Mouse (Mus musculus) embryonic facial prominence, embryonic 10.5 days (tissue): ENCODE data around the gene Tulp4. TPM values are rescaled to one million over a fixed set of nuclear protein-coding genes. Genes with fewer than 3 reads are reported as not detected.

Experiments
- DNase-seq: peaks from one replicate; pipeline ENCODE4 v3.0.0-alpha.2; 2017; ENCODE audit warnings: low spot score
- H3K27ac ChIP-seq: fragments of 300-500 bp; sonication (generic); replicated peaks from 2 replicates; pipeline ENCODE4 v1.5.1; 2016; ENCODE audit warnings: mild to moderate bottlenecking
- H3K27me3 ChIP-seq: fragments of 300-500 bp; sonication (generic); replicated peaks from 2 replicates; pipeline ENCODE4 v1.6.1; 2016; ENCODE audit warnings: low read depth, mild to moderate bottlenecking; ENCODE audit not compliant: poor library complexity, severe bottlenecking
- H3K36me3 ChIP-seq: fragments of 300-500 bp; sonication (generic); replicated peaks from 2 replicates; pipeline ENCODE4 v1.6.1; 2016; ENCODE audit warnings: mild to moderate bottlenecking, moderate library complexity
- H3K4me1 ChIP-seq: fragments of 300-500 bp; sonication (generic); 2 replicates; pipeline ENCODE4 v1.6.1; 2016
- H3K4me3 ChIP-seq: fragments of 300-500 bp; sonication (generic); 2 replicates; pipeline ENCODE4 v1.5.1; 2016; ENCODE audit warnings: mild to moderate bottlenecking, moderate library complexity
- H3K9me3 ChIP-seq: fragments of 300-500 bp; sonication (generic); 2 replicates; pipeline ENCODE4 v1.6.1; 2016; ENCODE audit warnings: mild to moderate bottlenecking
- WGBS: fragments of 180-500 bp; shearing (Covaris S2); methylation state at CpG from one replicate; pipeline ENCODE4 v1.1.7; 2016; 5-methylcytosine and 5-hydroxymethylcytosine counted together
- polyA plus RNA-seq: library from polyadenylated mRNA; unstranded; fragments of >200 nt; fragmentation: Nextera tagmentation; extraction: Ambion mirVana; gene quantifications from 2 replicates; pipeline ENCODE4 v1.2.1, GENCODE M21; 2016

Gene Tulp4
- polyA plus RNA-seq, 1 experiment from 2014 or later: 132 TPM

DNA sequence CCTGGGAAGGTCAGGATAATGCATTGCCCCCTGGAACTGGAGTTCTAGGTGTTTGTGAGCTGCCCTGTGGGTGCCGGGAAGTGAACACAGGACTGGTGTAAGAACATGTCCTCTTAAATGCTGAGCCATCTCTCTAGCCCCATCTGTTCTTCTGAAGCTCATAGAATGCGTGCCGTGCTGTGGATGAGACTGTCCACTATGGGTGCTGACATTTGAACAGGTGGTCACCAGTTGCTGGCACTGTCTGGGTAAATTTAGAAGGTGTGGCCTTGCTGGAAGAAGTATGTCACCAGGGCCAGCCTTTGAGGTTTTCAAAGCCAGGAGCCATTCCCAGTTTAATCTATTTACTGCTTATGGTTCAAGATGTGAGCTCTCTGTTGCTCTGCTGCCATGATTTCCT lies 4.0 kb upstream of the Tulp4 start:
- H3K36me3 ChIP-seq: no peaks in the 10 kb centered on the region
- WGBS: 92% methylated on average over 3 of the region's 3 CpGs
- no peak for DNase-seq
- H3K9me3 ChIP-seq: no peaks in the 10 kb centered on the region
- peaks cover 6% of the 10 kb centered on the region; the same call in 1 of the 2 replicates for H3K4me1 ChIP-seq
- peaks cover 11% of the 10 kb centered on the region; the same call in 1 of the 2 replicates for H3K27me3 ChIP-seq
- H3K4me3 ChIP-seq: no peak overlapping the region
- H3K27ac ChIP-seq: no peak overlapping the region

DNA sequence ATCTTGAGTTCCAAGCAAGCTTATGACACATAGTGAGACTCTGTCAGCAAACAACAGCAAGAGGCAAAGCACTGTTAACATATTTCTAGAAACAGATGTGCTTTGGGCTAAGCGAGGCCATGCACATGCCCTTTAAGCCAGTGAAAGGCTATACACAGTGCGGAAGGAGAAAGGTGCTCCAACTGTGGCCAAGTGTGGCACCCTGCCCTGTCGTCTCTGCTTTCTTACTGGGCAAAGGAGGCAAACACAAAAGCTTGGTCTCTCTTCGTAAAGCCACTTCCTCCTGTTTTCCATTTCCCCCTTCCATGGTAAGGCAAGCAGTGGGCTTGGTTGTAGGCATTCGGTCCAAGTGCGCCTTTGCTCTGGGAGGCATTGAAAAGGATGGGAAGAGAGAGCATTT lies 2.7 kb upstream of the Tulp4 start:
- Histone ChIP-seq H3K27me3 (peaks cover 11% of the 10 kb centered on the region; the same call in 1 of the 2 replicates), H3K4me3 (no peak overlapping the region), H3K9me3 (no peaks in the 10 kb centered on the region), H3K4me1 (peaks cover 17% of the 10 kb centered on the region), H3K27ac (no peak overlapping the region), H3K36me3 (no peaks in the 10 kb centered on the region)
- 80% methylated on average over 6 of the region's 6 CpGs for WGBS
- DNase-seq: no peak

DNA sequence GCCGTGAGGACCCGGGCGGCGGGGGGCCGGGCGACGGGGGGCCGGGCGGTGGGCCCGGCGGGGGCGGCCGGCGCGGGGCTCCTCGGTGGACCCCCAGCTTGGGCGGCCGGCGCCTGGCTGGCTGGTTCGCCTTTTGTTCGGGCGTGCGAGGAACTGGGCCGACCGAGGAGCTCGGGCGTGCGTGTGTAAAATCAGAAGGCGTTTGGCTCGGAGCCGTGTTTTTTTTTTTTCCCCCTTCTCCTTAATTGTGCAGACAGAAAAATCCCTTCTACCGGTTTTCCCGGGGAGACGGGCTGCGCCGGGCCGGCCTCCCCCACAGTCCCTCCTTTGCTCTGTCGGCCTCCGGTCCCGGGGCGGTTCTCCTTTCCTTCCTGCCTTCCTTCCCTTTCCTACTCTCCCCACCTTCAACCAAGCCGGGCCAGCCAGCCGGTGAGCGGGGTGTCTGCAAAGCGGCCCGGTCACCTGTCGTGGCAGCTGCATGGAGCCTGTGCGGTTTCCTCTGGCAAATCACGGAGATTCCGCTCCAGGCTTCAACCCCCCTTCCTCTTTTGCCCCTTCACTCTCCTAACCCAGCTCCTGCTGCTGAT lies 871 bp downstream of the Tulp4 start:
- Histone ChIP-seq H3K9me3 (no peaks in the 10 kb centered on the region), H3K4me1 (peaks cover 28% of the 10 kb centered on the region), H3K27ac (peak overlapping the region; percentile 98), H3K27me3 (peaks cover 11% of the 10 kb centered on the region; the same call in 1 of the 2 replicates), H3K4me3 (peak overlapping the region; percentile 89), H3K36me3 (peaks cover 27% of the 10 kb centered on the region)
- DNase-seq: peak; percentile 69
- WGBS: under 1% methylated on average over 50 of the region's 50 CpGs

DNA sequence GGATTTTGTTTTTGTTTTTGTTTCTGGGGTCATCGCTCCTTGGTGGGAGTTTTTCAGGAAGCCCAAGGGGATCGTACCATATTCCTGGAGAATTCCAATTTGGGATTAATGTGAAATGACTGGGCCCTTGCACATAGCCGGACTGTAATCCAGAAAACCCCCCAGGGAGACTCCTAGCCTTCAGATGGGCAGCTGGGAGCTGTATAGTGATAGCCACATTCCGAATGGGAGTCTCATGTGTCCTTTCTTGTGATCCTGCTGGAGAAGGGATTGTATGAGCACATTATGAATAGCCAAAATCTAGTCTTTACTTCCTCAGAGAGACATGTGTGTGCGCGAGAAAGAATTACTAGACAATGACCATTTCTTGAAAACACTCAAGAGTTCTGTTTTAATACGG lies 1.9 kb downstream of the Tulp4 start:
- peaks cover 33% of the 10 kb centered on the region for H3K36me3 ChIP-seq
- peaks cover 28% of the 10 kb centered on the region for H3K4me1 ChIP-seq
- 66% methylated on average over 7 of the region's 7 CpGs for WGBS
- H3K27ac ChIP-seq: no peak overlapping the region
- H3K9me3 ChIP-seq: no peaks in the 10 kb centered on the region
- DNase-seq: no peak
- peaks cover 11% of the 10 kb centered on the region; the same call in 1 of the 2 replicates for H3K27me3 ChIP-seq
- peak overlapping the region; percentile 89 for H3K4me3 ChIP-seq

DNA sequence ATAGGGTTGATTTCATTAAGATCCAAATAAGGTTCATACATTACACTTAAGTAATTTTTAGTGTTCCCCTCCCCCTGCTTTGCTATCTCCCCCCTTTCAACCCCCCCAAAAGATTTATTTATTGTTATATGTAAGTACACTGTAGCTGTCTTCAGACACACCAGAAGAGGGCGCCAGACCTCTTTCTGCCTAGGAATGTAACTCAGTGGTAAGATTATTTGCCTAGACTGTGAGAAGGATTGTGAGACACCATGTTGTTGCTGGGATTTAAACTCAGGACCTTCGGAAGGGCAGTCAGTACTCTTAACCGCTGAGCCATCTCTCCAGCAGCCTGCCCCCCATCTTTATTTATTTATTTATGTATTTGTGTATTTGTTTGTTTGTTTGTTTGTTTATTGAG lies 4.7 kb downstream of the Tulp4 start:
- WGBS: 81% methylated on average over 3 of the region's 3 CpGs
- no peaks in the 10 kb centered on the region for H3K27me3 ChIP-seq
- no peak for DNase-seq
- H3K27ac ChIP-seq: no peak overlapping the region
- peaks cover 23% of the 10 kb centered on the region for H3K4me1 ChIP-seq
- H3K4me3 ChIP-seq: no peak overlapping the region
- peaks cover 56% of the 10 kb centered on the region for H3K36me3 ChIP-seq
- H3K9me3 ChIP-seq: no peaks in the 10 kb centered on the region

DNA sequence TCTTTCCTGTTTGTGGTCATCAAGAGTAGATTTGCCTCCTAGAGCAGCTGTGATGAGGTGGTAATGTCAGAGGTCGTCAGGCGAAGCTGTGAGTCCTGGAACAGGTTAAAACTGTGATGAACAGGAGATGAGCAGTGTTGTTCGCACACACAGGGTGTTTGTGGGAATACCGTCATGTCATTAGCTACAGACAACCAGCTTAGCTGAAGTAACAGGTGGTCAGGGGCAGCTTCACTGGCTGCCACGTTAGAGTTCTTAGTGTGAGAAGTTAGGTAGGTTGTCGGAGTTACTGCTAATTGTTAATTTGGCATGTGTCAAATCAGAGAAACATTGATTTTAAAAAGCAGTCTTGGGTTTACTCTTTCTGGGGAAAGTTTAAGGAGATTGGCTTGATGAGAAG lies 7.4 kb downstream of the Tulp4 start:
- Histone ChIP-seq H3K27ac (no peak overlapping the region), H3K27me3 (no peaks in the 10 kb centered on the region), H3K4me3 (no peak overlapping the region), H3K9me3 (no peaks in the 10 kb centered on the region), H3K4me1 (peaks cover 14% of the 10 kb centered on the region), H3K36me3 (peaks cover 78% of the 10 kb centered on the region)
- DNase-seq: no peak
- 86% methylated on average over 6 of the region's 6 CpGs for WGBS

DNA sequence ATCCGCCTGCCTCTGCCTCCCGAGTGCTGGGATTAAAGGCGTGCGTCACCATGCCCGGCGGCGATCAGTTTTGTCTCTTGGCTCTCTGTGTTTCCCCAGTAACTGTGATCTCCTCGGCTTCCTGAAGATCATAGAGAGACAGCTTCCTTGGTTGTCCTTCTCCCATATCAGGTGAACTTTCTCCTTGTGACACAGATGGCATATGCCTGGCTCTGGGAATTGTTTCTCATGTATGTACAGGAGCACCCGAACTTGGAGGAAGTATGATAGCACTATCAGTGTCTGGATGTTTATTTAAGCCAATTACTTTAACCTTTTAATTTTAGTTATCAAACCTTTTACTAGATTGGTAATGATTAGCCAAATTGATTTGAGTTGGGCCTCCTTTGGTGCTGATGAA lies 8.8 kb downstream of the Tulp4 start:
- Histone ChIP-seq H3K27ac (no peak overlapping the region), H3K4me3 (no peak overlapping the region), H3K27me3 (no peaks in the 10 kb centered on the region), H3K4me1 (peaks cover 4% of the 10 kb centered on the region; the same call in 1 of the 2 replicates), H3K36me3 (peaks cover 75% of the 10 kb centered on the region), H3K9me3 (no peaks in the 10 kb centered on the region)
- WGBS: 94% methylated on average over 9 of the region's 9 CpGs
- no peak for DNase-seq

DNA sequence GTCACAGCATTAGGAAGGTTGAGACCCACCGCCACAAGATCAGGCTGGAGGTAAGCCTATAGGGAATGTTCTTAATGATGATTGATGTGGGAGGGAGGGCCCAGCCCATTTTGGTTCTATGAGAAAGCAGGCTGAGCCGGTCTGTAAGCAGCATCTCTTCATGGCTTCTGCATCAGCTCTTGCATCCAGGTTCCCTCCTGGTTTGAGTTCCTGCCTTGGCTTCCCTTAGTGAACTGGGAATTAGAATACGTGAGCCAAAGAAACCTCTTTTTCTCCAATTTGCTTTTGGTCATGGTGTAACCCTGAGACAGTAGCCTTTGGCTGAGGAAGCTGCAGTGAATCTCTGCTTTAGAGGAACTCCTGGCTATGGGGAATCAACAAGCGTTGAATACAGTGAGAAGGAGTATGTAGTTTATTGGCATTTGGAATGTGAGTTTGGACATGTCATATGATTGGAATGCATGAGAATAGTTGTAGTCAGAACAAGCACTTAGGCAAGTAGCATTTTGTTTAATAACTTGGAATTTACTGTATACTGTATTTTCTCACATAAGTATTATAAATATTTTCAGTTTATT lies 11.0 kb downstream of the Tulp4 start:
- DNase-seq: no peak
- peaks cover 4% of the 10 kb centered on the region; the same call in 1 of the 2 replicates for H3K4me1 ChIP-seq
- H3K36me3 ChIP-seq: peaks cover 73% of the 10 kb centered on the region
- H3K27ac ChIP-seq: no peak overlapping the region
- no peak overlapping the region for H3K4me3 ChIP-seq
- H3K27me3 ChIP-seq: no peaks in the 10 kb centered on the region
- WGBS: 78% methylated on average over 4 of the region's 4 CpGs
- H3K9me3 ChIP-seq: no peaks in the 10 kb centered on the region

DNA sequence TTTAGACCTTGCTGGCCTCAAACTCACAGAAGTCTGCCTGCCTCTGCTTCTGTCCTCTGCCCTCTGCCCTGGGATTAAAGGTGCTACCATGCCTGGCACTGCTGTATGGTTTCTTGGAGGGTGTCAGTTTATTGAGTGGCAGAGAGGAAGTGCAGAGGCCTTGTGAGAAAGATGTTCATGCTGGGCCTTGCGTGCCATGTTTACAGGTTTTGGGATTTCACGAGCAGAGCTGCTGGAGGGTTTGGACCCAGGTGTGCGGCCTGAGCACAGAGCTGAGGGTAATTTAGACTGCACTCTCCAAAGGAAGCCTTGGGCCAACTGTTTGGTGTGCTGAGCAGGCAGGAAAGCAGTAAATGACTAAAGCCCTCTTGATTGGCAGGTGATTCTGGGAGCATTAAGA lies 11.7 kb downstream of the Tulp4 start:
- no peaks in the 10 kb centered on the region for H3K27me3 ChIP-seq
- 88% methylated on average over 3 of the region's 3 CpGs for WGBS
- no peak overlapping the region for H3K4me3 ChIP-seq
- no peak overlapping the region for H3K27ac ChIP-seq
- no peak for DNase-seq
- peaks cover 75% of the 10 kb centered on the region for H3K36me3 ChIP-seq
- H3K9me3 ChIP-seq: no peaks in the 10 kb centered on the region
- H3K4me1 ChIP-seq: peaks cover 4% of the 10 kb centered on the region; the same call in 1 of the 2 replicates

DNA sequence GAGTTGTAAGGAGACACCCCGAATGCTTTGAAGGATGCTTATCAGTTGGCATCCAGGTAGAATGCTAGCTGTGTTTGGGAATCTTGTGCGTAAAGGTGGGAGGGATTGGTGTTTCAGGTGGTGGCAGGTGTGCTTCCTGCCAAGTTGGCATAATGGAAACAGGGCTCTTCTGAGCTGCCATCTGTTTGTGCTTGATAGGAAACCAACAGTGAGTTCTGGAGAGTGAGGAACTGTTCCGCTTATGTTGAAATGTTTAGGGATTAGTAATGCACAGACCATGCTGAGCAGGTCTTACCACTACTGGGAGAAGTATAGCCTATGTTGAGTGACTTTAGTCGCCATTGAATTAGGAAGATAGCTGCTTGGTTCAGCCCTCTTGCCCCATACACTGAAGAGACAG lies 12.6 kb downstream of the Tulp4 start:
- Histone ChIP-seq H3K9me3 (no peaks in the 10 kb centered on the region), H3K4me3 (no peak overlapping the region), H3K27ac (no peak overlapping the region), H3K4me1 (peaks cover 4% of the 10 kb centered on the region; the same call in 1 of the 2 replicates), H3K27me3 (no peaks in the 10 kb centered on the region), H3K36me3 (peaks cover 81% of the 10 kb centered on the region)
- WGBS: 94% methylated on average over 4 of the region's 4 CpGs
- no peak for DNase-seq

DNA sequence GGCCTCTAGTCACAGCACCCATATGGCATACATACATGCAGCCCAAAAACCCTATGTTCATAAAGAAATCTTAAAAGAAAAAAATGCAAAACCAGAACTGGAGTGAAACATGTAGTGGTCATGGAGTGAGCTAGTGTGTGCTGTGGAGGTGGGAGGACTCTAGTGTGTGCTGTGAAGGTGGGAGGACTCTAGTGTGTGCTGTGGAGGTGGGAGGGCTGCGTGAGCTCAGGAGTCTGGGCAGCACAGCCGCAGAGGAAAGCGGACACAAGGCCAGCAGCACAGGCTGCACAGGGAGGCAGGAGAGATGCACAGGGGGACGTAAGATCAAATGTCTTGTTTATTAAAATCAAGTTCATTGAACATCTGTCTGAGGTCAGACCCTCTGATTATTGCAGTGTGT lies 17.5 kb downstream of the Tulp4 start:
- Histone ChIP-seq H3K27ac (no peak overlapping the region), H3K4me3 (no peak overlapping the region), H3K27me3 (no peaks in the 10 kb centered on the region), H3K4me1 (no peaks in the 10 kb centered on the region), H3K36me3 (peaks cover 57% of the 10 kb centered on the region), H3K9me3 (no peaks in the 10 kb centered on the region)
- no peak for DNase-seq
- 87% methylated on average over 4 of the region's 4 CpGs for WGBS

DNA sequence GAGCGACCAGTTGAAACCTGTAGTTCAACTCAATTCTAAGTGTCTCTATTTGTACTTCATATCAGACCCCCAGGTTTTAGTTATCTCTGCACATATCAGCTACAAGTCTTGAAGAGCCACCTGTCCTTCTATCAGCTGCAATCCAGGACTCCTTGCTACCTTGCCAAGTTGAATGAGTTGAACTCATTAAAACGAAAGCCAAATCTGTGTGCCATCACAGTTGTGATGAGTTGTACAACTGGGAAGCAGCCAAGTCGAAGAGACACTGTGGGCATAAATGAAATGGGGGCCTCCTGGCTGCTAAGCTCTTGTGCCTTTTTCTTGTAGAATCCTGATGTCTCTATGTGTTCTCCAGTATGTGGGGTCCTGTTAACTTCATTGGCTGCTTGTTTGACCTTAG lies 19.2 kb downstream of the Tulp4 start:
- H3K36me3 ChIP-seq: peaks cover 51% of the 10 kb centered on the region
- no peaks in the 10 kb centered on the region for H3K27me3 ChIP-seq
- no peak overlapping the region for H3K4me3 ChIP-seq
- H3K27ac ChIP-seq: no peak overlapping the region
- no peak for DNase-seq
- no peaks in the 10 kb centered on the region for H3K4me1 ChIP-seq
- 92% methylated on average over 3 of the region's 3 CpGs for WGBS
- H3K9me3 ChIP-seq: no peaks in the 10 kb centered on the region

DNA sequence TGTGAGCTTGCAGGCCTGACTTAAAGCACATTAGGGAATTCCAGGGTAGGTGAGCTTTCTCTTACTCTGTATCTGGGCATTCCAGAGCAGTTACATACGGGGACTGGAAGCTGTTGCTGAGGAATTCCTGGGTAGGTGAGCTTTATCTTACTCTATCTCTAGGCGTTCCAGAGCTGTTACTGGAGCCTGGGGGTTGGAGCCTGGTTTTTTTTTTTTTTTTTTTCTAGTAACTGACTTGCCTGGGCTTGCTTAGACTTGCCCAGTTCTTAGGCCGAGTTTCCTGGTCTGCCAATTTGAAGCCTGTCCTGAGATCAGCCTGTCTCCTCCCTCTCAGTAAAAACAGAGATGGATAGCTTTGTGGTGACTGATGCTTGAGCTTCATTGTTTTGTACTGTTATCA lies 21.8 kb downstream of the Tulp4 start:
- peaks cover 33% of the 10 kb centered on the region for H3K36me3 ChIP-seq
- 49% methylated on average over 3 of the region's 3 CpGs for WGBS
- DNase-seq: no peak
- H3K27ac ChIP-seq: no peak overlapping the region
- H3K9me3 ChIP-seq: no peaks in the 10 kb centered on the region
- H3K4me3 ChIP-seq: no peak overlapping the region
- no peaks in the 10 kb centered on the region for H3K4me1 ChIP-seq
- no peaks in the 10 kb centered on the region for H3K27me3 ChIP-seq
